Mouse (Mus musculus): ENCODE data around the gene Hyal2. TPM values are rescaled to one million over a fixed set of nuclear protein-coding genes. Genes with fewer than 3 reads are reported as not detected.

The Hyal2 gene
- 4.0 and 4.2 TPM in 2 replicates for total RNA-seq (2017)

DNA sequence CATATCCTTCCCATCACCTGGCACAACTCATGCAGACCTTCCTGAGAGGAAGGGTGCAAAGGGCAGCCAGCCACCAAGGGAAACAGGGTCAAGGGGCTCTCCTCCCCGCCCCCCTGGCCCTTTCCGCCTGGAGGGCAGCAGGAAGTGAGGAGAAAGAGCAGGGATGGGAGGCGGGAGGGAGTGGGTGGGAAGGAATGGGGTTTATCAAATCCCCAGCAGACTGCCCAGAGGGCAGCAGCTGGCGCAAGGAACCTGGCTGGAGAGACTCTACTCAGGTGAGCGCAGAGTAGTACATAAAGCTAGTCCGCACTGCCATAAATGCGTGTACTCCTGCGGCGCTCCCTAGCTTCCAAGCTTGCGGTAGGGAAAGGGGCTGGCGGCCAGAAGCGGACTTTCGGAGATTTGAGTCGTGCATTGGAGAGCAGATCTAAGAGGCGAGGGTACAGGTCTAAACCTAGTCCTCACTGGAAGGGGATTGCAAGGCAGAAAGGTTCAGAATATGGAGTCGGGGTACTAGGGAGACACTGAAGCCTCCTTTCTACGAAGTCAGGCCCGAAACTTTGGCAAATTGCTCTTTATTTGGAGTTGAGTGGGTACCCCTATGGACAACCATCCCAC lies at the start of gene Hyal2:
TSS of gene Hyal2 (plus strand) at position 244 of the 618 bp plus-strand sequence.
- no peak for ATAC-seq (replicated peaks in 1 of 2; ENCODE audit: insufficient read depth in 1 of 2, low FRiP score in 2 of 2, low TSS enrichment in 1 of 2, low read depth in 1 of 2, poor library complexity in 2 of 2, severe bottlenecking in 2 of 2)

DNA sequence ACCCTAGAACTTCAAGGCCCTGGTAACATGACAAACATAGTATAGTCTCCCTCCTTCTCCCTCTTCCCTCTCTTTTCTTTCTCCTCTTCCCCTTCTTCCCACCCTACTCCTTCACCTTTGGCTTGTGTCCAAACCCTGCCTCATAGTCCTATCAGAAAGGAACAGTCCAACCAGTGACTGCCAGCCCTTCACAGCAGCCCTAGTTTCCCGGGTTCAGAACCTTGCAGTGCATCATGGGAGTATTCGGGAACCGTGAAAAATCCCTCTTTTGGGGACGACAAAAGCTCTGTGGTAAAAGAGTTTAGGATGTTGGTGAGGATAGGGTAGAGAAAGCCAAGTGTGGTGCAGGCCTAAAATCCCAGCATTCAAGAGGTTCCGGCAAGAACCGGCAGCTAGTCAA lies 47.4 kb upstream of the Hyal2 start:
- no peak for ATAC-seq (replicated peaks in 1 of 2; ENCODE audit: insufficient read depth in 1 of 2, low FRiP score in 2 of 2, low TSS enrichment in 1 of 2, low read depth in 1 of 2, poor library complexity in 2 of 2, severe bottlenecking in 2 of 2)

DNA sequence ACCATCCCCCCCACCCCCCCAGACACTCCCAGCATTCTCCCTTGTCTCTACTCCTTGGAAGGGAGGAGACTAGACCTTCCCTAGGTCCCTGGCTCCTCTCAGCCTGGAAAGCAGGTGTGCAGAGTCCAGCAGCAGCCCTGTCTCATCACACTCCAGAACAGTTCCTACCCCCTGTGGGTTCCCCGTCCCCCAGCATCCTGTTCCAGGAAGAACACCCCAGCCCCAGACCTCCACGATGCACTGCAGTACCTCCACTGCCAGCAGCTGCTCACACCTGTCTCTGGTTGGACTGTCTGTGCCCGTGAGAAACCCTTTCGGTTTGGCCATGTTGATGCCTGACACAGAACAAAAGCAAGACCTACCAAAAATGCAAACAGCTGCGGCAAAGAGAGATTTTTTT lies 46.6 kb upstream of the Hyal2 start:
- ATAC-seq (replicated peaks in 1 of 2; ENCODE audit: insufficient read depth in 1 of 2, low FRiP score in 2 of 2, low TSS enrichment in 1 of 2, low read depth in 1 of 2, poor library complexity in 2 of 2, severe bottlenecking in 2 of 2) = no peak

GRCm38 (mm10) chr9:107521711-107522399 lies 45.9 kb upstream of the Hyal2 start:
- peak; percentile 19 to 51; a peak in 2 of 4 replicates for ATAC-seq (replicated peaks in 1 of 2; ENCODE audit: insufficient read depth in 1 of 2, low FRiP score in 2 of 2, low TSS enrichment in 1 of 2, low read depth in 1 of 2, poor library complexity in 2 of 2, severe bottlenecking in 2 of 2)

DNA sequence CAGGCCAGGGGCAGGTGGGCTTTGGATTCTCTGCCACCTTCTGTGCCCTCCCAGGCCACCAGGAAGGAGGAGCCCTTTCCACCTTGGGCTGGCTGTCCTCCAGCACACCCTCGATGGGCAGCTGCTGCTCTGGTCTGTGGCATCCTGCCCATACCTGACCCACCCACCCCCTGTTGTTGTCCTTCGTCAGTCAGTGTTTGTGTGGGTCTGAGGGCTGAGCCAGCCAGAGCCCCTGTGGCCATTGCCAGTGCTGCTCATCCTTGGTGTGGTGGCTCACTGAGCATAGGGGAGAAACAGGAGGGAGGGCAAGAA lies 45.4 kb upstream of the Hyal2 start:
- ATAC-seq (replicated peaks in 1 of 2; ENCODE audit: insufficient read depth in 1 of 2, low FRiP score in 2 of 2, low TSS enrichment in 1 of 2, low read depth in 1 of 2, poor library complexity in 2 of 2, severe bottlenecking in 2 of 2) = no peak

DNA sequence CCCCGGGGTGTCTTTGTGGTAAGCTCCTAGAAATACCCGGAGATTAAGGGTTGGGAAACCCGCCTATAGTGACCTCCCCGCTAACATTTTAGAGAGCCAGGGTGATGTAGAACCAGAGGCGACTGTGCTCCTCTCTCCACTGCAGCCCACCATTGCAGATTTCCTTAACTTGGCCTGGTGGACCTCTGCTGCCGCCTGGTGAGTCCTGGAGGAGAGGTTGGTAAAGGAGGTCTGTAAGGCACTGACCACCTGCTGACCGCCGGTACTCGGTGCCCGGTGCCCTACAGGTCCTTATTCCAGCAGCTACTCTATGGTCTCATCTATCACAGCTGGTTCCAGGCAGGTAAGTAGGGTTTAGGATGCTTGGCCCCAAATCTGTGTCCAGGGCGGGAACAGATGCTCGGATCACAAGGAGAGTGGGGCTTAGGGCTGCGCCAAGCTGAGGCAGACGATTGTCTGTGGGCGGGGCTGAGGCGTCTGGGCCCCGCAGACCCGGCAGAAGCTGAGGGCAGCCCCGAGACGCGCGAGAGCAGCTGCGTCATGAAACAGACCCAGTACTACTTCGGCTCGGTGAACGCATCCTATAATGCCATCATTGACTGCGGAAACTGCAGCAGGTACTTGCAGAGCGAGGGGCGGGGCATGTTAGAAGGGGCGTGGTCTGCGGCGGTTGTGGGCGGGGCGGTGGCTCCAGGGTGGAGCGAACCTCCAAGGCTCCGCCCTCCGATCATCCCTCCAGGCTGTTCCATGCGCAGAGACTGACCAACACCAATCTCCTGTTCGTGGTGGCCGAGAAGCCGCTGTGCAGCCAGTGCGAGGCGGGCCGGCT lies 41.3 kb upstream of the Hyal2 start:
- peak; percentile 28 to 61; a peak in 3 of 4 replicates for ATAC-seq (replicated peaks in 1 of 2; ENCODE audit: insufficient read depth in 1 of 2, low FRiP score in 2 of 2, low TSS enrichment in 1 of 2, low read depth in 1 of 2, poor library complexity in 2 of 2, severe bottlenecking in 2 of 2)

- ATAC-seq (replicated peaks in 1 of 2; ENCODE audit: insufficient read depth in 1 of 2, low FRiP score in 2 of 2, low TSS enrichment in 1 of 2, low read depth in 1 of 2, poor library complexity in 2 of 2, severe bottlenecking in 2 of 2) = peak; percentile 92 to 94
Observed at GRCm38 (mm10) chr9:107533791-107534407, 33.8 kb upstream of the Hyal2 start, which contains the start of gene Tmem115. Gene Tmem115 (plus strand): TSS chr9:107533945.

- ATAC-seq (replicated peaks in 1 of 2; ENCODE audit: insufficient read depth in 1 of 2, low FRiP score in 2 of 2, low TSS enrichment in 1 of 2, low read depth in 1 of 2, poor library complexity in 2 of 2, severe bottlenecking in 2 of 2) = peak in 1 of 2 experiments; percentile 29; a peak in 2 of 4 replicates
Observed at GRCm38 (mm10) chr9:107534408-107535202, 33.1 kb upstream of the Hyal2 start.

DNA sequence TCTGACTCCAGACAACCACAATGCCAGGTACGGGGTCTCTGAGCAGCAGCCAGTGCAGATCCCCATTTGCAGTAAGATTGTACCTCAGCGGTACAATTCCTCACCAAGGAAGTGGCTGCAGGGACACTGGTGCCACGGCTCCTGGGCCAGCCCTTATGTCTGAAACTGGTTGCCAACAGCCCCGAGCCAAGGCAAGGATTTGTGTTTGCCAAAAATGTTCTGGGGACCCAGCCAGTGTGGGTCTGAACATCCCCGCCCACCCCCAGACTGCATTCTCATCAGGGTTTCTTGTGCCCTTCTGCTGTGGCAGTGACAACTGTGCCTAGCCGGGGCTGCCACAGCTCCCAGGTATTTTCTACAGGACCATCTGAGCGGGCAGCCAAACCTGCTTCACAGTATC lies 29.5 kb upstream of the Hyal2 start:
- ATAC-seq (replicated peaks in 1 of 2; ENCODE audit: insufficient read depth in 1 of 2, low FRiP score in 2 of 2, low TSS enrichment in 1 of 2, low read depth in 1 of 2, poor library complexity in 2 of 2, severe bottlenecking in 2 of 2) = no peak

GRCm38 (mm10) chr9:107538711-107539110 lies 29.0 kb upstream of the Hyal2 start:
- ATAC-seq (replicated peaks in 1 of 2; ENCODE audit: insufficient read depth in 1 of 2, low FRiP score in 2 of 2, low TSS enrichment in 1 of 2, low read depth in 1 of 2, poor library complexity in 2 of 2, severe bottlenecking in 2 of 2) = no peak

DNA sequence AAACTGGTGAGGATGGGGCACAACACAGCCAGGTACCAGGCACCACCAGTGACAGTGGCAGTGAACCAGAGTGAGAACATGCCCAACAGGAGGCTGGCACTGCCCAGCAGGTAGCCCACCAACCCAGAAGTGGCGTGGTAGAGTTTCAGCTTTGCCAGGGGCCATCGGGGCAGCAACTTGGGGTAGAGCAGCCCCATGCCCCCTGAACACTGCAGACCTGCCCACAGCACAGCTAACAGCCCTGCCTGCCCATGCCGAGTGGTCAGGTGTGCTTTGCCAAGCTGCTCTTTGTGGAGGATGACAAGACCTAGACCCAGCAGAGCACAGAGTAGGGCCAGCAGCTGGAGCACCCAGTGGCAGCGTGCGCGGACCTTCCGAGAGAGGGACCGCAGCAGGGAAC lies 27.8 kb upstream of the Hyal2 start:
- no peak for ATAC-seq (replicated peaks in 1 of 2; ENCODE audit: insufficient read depth in 1 of 2, low FRiP score in 2 of 2, low TSS enrichment in 1 of 2, low read depth in 1 of 2, poor library complexity in 2 of 2, severe bottlenecking in 2 of 2)

- ATAC-seq (replicated peaks in 1 of 2; ENCODE audit: insufficient read depth in 1 of 2, low FRiP score in 2 of 2, low TSS enrichment in 1 of 2, low read depth in 1 of 2, poor library complexity in 2 of 2, severe bottlenecking in 2 of 2) = no peak
Observed at GRCm38 (mm10) chr9:107540420-107540819, 27.3 kb upstream of the Hyal2 start.

DNA sequence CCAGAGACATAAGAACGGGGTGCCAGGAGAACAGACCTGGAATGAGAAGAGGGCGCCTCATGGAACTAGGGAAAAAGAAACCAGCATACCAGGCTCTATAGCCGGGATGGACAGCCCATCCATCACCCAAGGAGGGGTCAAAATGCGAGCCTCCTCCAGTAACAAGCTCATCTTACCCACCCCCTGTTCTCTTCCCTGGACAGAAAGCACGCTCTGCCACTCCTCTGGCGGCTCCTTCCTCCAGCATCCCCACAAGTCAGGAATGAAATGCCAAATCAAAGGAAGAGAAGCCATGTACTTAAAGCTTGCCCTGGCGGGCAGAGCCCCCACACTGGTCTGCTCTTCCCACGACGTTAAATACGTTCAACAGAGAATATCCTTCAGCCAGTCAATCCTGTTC lies 26.7 kb upstream of the Hyal2 start:
- ATAC-seq (replicated peaks in 1 of 2; ENCODE audit: insufficient read depth in 1 of 2, low FRiP score in 2 of 2, low TSS enrichment in 1 of 2, low read depth in 1 of 2, poor library complexity in 2 of 2, severe bottlenecking in 2 of 2) = no peak

DNA sequence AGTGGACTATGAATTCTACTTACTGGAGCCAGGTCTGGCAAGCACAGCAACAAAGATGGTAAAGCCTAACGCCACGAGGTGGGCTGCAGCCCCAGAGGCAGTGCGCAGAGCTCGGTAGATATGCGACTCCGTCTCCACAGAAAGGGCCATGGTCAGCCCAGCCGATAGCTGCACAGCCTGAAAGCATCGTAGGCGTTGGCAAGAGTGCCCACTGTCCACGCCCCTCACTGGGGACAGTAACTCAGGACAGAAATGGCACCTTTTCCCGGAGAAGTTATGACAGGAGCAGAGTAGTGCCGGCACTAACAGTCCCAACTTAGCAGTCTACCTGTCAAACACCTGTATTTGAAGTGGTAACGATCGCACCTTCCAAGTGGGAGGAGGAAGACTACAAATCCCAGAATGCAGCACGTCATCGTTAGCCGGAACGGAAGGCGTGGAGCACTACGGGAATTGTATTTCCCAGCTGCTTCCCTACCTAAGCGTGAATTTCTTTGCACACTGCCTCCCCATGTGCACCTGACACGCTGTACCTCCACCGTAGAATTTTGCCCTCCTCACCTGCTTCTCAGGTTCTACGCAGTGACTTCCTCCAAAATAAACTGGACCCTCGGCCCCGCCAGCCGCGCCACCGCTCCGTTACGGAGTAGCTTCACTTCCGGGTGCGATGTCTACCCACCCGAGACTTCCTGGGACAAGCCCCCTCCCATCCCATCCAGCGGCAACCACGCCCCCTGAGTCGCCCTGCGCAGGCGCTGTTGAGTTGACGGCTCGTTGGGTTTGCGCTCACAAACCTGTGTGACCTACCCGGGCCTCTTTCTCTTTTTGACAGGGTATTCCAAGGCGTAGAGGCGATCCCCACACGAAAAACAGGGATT lies 26.0 kb upstream of the Hyal2 start, which contains the start of the genes Cyb561d2 and Nprl2:
TSS of gene Cyb561d2 (minus strand) at position 720 of the 878 bp plus-strand sequence.
TSS of gene Nprl2 (plus strand) at position 753 of the 878 bp plus-strand sequence.
- ATAC-seq (replicated peaks in 1 of 2; ENCODE audit: insufficient read depth in 1 of 2, low FRiP score in 2 of 2, low TSS enrichment in 1 of 2, low read depth in 1 of 2, poor library complexity in 2 of 2, severe bottlenecking in 2 of 2) = peak; percentile 77 to 89

- ATAC-seq (replicated peaks in 1 of 2; ENCODE audit: insufficient read depth in 1 of 2, low FRiP score in 2 of 2, low TSS enrichment in 1 of 2, low read depth in 1 of 2, poor library complexity in 2 of 2, severe bottlenecking in 2 of 2) = no peak
Observed at GRCm38 (mm10) chr9:107542352-107542686, 25.4 kb upstream of the Hyal2 start.

- no peak for ATAC-seq (replicated peaks in 1 of 2; ENCODE audit: insufficient read depth in 1 of 2, low FRiP score in 2 of 2, low TSS enrichment in 1 of 2, low read depth in 1 of 2, poor library complexity in 2 of 2, severe bottlenecking in 2 of 2)
Observed at GRCm38 (mm10) chr9:107542721-107543120, 25.0 kb upstream of the Hyal2 start.
